Mouse (Mus musculus): ENCODE data around the gene Mcat. TPM values are rescaled to one million over a fixed set of nuclear protein-coding genes. Genes with fewer than 3 reads are reported as not detected.

Mcat gene
- polyA plus RNA-seq, 1 experiment from 2014 or later = 31.5 TPM

DNA sequence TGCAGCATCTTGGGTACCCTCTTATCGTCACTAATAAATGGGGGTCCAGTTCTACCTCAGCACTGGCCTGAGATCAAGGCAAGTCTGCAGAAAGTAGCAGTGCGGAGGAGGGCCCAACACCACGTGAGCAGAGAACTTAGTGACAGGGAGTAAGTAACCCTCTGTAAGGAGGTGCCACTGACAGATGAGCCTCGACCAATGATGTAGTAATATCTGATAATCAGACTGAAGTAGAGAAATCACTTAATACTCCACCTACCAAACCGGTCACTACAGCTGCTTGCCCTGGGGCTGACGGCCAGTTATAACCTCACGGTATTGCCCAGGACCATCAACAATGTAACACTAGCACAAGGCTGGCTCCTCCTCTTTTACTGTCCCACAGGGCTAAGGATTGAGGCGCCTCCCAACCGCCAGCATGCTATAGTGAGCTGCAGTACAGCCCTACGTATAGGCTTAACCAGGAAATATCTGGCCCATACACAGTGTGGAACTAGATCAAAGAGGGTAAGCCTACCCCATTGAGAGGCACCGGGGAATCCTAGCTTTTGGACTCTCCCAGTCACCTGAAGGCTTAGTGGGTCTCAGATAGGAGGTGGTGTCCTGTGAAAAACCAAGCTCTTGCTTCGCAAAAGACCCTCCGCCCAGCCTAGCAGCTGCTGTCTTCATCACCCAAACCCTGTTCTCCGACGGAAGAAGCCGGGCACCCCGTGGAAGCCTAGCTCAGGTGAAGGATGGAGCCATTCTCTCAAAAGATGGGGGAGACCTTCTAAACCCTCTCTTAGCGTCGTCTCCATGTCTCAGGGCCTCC, 30.3 kb upstream of the Mcat start:
- no peak for ATAC-seq (ENCODE audit: insufficient number of reproducible peaks, low FRiP score, low TSS enrichment, low read depth)
- H3K27ac ChIP-seq = 0 out of 2 replicates have a peak overlapping the region, but pooled peaks have one; percentile 27
- H3K4me2 ChIP-seq = peak overlapping the region; percentile 80
- H3K4me1 ChIP-seq = peaks cover 24% of the 10 kb centered on the region
- WGBS = 9% methylated on average over 19 of the region's 19 CpGs
- peaks cover 8% of the 10 kb centered on the region for H3K36me3 ChIP-seq
- H3K27me3 ChIP-seq = no peaks in the 10 kb centered on the region
- no peaks in the 10 kb centered on the region for H3K9me3 ChIP-seq
- peak overlapping the region; percentile 85 for H3K4me3 ChIP-seq
- peak overlapping the region; percentile 79 for H3K9ac ChIP-seq

DNA sequence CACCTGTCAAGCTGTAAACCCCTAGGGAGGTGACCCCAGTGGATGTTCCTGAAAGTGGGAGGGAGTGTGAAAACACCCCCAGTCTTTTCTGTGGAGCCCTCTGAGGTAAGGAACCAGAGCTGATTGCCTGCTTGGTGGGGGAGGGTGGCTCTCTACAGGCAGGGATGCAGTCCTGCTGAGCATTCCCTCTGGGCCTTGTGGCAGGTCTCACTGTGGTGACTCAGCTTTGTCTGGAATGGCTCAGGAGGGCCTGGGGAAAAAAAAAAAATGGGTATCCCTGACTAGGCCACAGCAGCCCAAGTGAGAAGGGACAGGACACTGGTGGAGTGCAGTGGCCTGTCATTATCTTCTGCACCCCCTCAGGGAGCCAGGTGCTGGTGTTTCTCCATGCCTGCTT, 29.6 kb upstream of the Mcat start:
- no peaks in the 10 kb centered on the region for H3K27me3 ChIP-seq
- H3K4me3 ChIP-seq = peak overlapping the region; percentile 85; the same call in 1 of the 2 replicates
- H3K27ac ChIP-seq = no peak overlapping the region
- no peak overlapping the region for H3K9ac ChIP-seq
- ATAC-seq (ENCODE audit: insufficient number of reproducible peaks, low FRiP score, low TSS enrichment, low read depth) = no peak
- peak overlapping the region; percentile 80; the same call in 1 of the 2 replicates for H3K4me2 ChIP-seq
- peaks cover 24% of the 10 kb centered on the region for H3K4me1 ChIP-seq
- H3K36me3 ChIP-seq = peaks cover 15% of the 10 kb centered on the region
- no peaks in the 10 kb centered on the region for H3K9me3 ChIP-seq

DNA sequence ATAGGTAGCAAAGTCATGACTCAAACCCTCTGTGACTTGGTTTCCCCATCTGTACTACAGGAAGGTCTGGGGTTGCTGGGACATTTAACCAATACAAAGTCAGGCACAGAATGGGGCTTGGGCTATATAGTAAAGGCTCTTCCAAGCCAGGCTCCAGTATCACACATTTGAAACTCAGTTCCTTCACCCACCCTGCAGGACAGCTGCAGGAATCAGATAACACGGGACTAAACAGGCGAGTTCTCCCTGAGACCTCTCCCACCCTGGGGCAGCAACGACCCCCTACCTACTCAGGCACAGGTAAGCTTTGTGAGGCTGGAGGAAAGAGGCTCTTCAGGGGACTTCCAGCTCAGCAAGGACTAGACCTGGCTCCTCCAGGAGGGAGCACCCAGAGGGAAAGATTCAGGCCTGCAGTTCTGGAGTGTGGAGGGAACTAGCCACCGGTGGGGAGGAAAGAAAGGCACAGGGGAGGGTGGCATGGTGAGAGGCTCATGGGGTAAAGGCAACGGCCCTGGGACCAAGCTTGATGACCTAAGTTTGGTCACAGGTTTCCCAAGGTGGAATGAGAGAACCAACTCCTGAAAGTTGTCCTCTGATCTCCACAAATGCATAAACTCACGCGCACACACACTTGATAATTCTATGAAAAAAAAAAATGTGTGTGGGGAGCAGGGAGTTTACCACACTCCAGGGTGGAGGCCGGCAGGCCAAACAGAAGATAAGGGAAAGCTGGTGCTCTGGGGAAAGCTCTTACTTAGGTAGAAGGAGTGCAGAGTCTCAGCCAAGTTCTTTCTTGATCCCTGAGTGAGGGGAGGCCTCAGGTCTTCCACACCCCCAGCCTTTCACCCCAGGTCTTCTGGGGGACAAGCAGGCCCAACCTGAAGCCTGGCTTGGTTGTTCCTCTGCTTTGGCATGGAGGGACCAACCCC, 28.9 kb upstream of the Mcat start:
- H3K4me1 ChIP-seq = peaks cover 24% of the 10 kb centered on the region
- 71% methylated on average over 8 of the region's 8 CpGs for WGBS
- no peaks in the 10 kb centered on the region for H3K9me3 ChIP-seq
- 0 out of 2 replicates have a peak overlapping the region, but pooled peaks have one; percentile 80 for H3K4me2 ChIP-seq
- no peak for ATAC-seq (ENCODE audit: insufficient number of reproducible peaks, low FRiP score, low TSS enrichment, low read depth)
- no peak overlapping the region for H3K4me3 ChIP-seq
- H3K27ac ChIP-seq = no peak overlapping the region
- H3K27me3 ChIP-seq = no peaks in the 10 kb centered on the region
- H3K9ac ChIP-seq = no peak overlapping the region
- peaks cover 18% of the 10 kb centered on the region for H3K36me3 ChIP-seq

DNA sequence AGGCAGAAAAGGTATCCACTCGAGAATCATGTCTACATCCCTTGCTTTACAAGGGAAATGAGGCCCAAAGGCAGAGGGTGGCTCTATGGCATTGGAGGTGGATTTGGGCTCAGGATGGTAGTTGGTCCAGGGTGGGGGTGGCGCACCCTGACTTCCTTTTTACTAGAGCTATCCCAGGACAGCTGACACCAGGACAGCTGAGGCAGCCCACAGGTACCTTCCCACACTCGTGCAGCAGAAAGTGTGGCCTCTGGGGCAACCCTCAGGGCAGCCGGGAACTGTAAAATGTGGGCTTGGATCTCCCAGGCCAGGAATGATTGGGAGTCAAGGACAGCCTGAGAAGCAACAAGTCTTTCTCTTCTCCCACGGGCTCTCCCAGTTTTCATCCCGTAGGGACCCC, 28.2 kb upstream of the Mcat start:
- 77% methylated on average over 6 of the region's 6 CpGs for WGBS
- no peak for ATAC-seq (ENCODE audit: insufficient number of reproducible peaks, low FRiP score, low TSS enrichment, low read depth)
- Histone ChIP-seq H3K4me1 (peaks cover 24% of the 10 kb centered on the region), H3K4me3 (no peak overlapping the region), H3K9ac (no peak overlapping the region; the same call in 1 of the 2 replicates), H3K4me2 (no peak overlapping the region), H3K27me3 (no peaks in the 10 kb centered on the region), H3K9me3 (no peaks in the 10 kb centered on the region), H3K36me3 (peaks cover 26% of the 10 kb centered on the region), H3K27ac (no peak overlapping the region)

DNA sequence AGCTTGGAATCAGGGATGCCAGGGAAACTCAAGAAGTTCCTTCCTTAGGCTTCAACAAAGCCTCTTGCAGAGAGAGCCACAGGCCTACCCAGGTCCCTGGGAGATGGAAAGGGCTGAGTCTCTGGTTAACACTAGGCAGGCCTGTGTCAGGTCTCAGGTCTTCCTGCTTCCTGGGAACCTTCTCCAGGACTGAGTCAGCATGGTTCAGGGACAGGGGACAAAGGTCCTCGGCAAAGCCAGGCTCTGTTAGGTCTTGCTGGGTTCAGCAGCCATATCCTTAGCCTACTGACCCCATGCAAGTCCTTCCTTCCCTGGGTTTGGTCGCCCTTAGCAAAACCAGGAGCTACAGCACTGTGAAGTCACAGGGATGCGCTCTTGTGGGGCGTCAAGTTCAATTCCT, 27.3 kb upstream of the Mcat start:
- no peak for ATAC-seq (ENCODE audit: insufficient number of reproducible peaks, low FRiP score, low TSS enrichment, low read depth)
- Histone ChIP-seq H3K27ac (no peak overlapping the region), H3K4me2 (no peak overlapping the region), H3K9ac (no peak overlapping the region), H3K36me3 (peaks cover 35% of the 10 kb centered on the region), H3K27me3 (no peaks in the 10 kb centered on the region), H3K4me1 (peaks cover 24% of the 10 kb centered on the region), H3K9me3 (peaks cover 7% of the 10 kb centered on the region; the same call in 1 of the 2 replicates), H3K4me3 (no peak overlapping the region)
- 93% methylated on average over 4 of the region's 4 CpGs for WGBS

DNA sequence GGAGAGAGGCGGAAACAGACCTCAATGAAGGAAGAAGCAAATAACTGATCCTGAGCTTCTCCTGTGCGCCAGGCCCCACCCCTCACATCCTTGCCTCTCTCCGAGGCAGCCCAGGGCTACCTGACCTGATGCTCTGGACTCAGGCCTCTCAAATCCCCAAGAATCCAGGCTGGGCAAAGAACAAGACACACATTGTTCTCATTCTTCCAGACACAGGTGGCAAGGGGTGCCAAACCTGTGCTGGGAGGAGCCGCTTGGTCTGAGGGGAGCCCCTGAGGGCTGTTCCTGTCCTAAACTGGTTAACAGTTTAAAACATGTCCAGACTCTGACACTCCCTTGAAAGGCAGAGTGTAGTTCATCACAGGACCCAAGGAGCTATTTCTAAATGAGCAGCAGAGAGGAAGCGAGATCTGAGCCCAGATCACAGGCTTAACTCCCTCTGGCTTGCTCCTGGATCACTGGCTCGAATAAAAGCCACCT, 21.2 kb upstream of the Mcat start:
- 68% methylated on average over 6 of the region's 6 CpGs for WGBS
- Histone ChIP-seq H3K4me1 (no peaks in the 10 kb centered on the region), H3K36me3 (peaks cover 85% of the 10 kb centered on the region), H3K9me3 (peaks cover 7% of the 10 kb centered on the region; the same call in 1 of the 2 replicates), H3K27ac (no peak overlapping the region), H3K4me2 (no peak overlapping the region), H3K4me3 (no peak overlapping the region), H3K27me3 (no peaks in the 10 kb centered on the region), H3K9ac (no peak overlapping the region)
- ATAC-seq (ENCODE audit: insufficient number of reproducible peaks, low FRiP score, low TSS enrichment, low read depth) = no peak

DNA sequence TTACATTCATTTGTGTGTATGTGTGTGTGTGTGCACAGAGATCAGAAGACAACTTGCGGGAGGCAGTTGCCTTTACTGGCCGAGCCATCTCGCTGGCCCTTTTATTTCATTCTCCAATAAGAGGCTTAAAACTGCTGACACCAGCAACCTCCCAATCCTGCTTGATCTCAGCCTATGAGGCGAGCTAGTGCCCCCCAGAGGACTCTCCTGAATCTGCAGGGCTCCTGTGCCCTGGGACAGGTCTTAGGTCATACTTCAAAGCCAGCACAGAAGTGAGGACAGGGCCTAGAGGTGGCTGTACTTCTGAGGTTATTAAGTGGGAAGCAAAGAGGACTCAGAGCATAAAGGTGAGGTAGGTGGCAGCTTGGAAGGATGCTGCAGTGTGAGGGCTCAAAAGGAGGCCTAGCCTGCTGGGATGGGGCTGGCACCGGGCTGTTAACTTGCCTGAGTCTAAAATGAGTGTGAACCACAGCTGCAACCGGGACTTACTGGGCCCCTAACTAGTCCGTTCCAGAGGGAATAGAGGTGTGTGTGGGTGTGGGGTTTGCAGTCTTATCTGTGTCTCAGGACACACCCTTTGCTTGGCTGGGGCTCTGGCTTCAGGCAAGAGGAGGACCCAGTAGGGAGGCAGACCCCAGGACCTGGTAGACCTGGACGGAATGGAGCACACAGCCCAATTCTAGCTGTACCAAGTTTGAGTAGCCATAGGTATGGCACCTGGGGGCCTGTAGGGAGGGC, 20.0 kb upstream of the Mcat start:
- Histone ChIP-seq H3K4me1 (no peaks in the 10 kb centered on the region), H3K9me3 (peaks cover 7% of the 10 kb centered on the region; the same call in 1 of the 2 replicates), H3K4me2 (no peak overlapping the region), H3K36me3 (peaks cover 90% of the 10 kb centered on the region), H3K4me3 (no peak overlapping the region), H3K27me3 (no peaks in the 10 kb centered on the region), H3K27ac (no peak overlapping the region), H3K9ac (no peak overlapping the region)
- 68% methylated on average over 8 of the region's 8 CpGs for WGBS
- ATAC-seq (ENCODE audit: insufficient number of reproducible peaks, low FRiP score, low TSS enrichment, low read depth) = no peak

DNA sequence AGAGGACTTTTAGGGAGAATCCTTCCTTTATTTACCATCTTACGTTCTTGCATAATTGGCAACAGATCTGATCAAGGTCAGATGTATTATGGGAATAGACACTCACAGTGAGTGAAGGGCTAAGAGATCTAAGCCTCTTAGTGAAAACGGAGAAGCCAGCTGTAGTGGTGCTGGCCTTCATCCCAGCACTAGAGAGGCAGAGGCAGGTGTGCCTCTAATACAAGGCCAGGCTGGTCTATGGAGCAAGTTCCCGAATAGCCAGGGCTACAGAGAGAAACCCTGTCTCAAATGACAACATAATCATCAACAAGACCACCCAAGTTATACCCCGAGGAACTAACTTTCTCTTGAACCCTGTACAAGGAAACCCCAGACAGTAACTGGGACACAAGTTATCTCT, 19.3 kb upstream of the Mcat start:
- no peak for ATAC-seq (ENCODE audit: insufficient number of reproducible peaks, low FRiP score, low TSS enrichment, low read depth)

DNA sequence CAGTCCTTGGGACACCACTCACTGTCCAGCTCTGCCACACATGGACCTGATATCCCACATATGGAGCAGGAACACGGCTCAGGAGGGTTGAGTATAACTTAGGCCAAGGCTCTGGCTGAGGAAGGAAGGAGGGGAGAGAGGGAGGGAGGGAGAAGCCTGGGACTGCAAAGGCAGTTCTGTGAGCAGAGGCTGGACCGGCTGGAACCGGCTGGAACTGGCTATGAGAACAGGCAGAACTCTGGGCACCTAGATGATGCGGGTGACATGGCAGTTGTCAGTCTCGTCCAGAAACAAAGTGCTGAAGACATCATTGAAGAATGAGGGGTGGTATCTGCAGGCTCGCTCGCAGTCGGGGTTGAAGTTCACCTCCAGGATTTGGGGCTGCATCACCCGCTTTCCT, 13.1 kb upstream of the Mcat start:
- WGBS = 92% methylated on average over 9 of the region's 9 CpGs
- peaks cover 76% of the 10 kb centered on the region for H3K36me3 ChIP-seq

More for the DNA sequence above, 19.3 kb upstream of the Mcat start:
- H3K4me1 ChIP-seq = no peaks in the 10 kb centered on the region
- no peaks in the 10 kb centered on the region for H3K27me3 ChIP-seq
- H3K27ac ChIP-seq = no peak overlapping the region
- WGBS = 65% methylated on average over 4 of the region's 4 CpGs
- no peak overlapping the region for H3K9ac ChIP-seq
- H3K4me3 ChIP-seq = no peak overlapping the region
- H3K4me2 ChIP-seq = no peak overlapping the region
- peaks cover 90% of the 10 kb centered on the region for H3K36me3 ChIP-seq
- peaks cover 7% of the 10 kb centered on the region; the same call in 1 of the 2 replicates for H3K9me3 ChIP-seq

DNA sequence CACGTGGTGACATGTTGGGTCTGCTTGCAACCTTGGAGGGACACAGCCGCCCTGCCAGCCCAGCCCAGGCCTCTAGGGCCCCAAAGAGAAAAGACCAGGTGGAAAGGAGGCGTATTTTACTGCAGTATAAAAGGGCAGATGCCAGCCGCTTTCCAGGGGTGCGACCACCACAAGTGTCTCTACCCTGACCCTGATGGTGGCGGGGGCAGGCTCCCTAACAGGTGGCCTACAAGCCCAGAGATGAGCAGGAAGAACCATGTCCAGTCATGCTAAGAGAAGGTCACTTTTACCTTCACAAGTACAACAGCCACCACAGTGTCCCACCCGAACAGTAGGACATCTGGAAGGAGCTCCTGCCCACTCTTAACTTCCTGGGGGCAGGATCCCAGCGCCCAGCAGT, 12.0 kb upstream of the Mcat start:
- no peaks in the 10 kb centered on the region for H3K9me3 ChIP-seq
- H3K36me3 ChIP-seq = peaks cover 65% of the 10 kb centered on the region
- 89% methylated on average over 8 of the region's 8 CpGs for WGBS
- no peak overlapping the region for H3K4me2 ChIP-seq
- H3K4me3 ChIP-seq = no peak overlapping the region
- no peaks in the 10 kb centered on the region for H3K27me3 ChIP-seq
- no peak overlapping the region for H3K9ac ChIP-seq
- no peak for ATAC-seq (ENCODE audit: insufficient number of reproducible peaks, low FRiP score, low TSS enrichment, low read depth)
- H3K4me1 ChIP-seq = no peaks in the 10 kb centered on the region
- no peak overlapping the region for H3K27ac ChIP-seq

More for the DNA sequence above, 13.1 kb upstream of the Mcat start:
- ATAC-seq (ENCODE audit: insufficient number of reproducible peaks, low FRiP score, low TSS enrichment, low read depth) = no peak
- Histone ChIP-seq H3K4me1 (no peaks in the 10 kb centered on the region), H3K27ac (no peak overlapping the region), H3K27me3 (no peaks in the 10 kb centered on the region), H3K4me3 (no peak overlapping the region), H3K9me3 (no peaks in the 10 kb centered on the region), H3K9ac (no peak overlapping the region), H3K4me2 (no peak overlapping the region)

DNA sequence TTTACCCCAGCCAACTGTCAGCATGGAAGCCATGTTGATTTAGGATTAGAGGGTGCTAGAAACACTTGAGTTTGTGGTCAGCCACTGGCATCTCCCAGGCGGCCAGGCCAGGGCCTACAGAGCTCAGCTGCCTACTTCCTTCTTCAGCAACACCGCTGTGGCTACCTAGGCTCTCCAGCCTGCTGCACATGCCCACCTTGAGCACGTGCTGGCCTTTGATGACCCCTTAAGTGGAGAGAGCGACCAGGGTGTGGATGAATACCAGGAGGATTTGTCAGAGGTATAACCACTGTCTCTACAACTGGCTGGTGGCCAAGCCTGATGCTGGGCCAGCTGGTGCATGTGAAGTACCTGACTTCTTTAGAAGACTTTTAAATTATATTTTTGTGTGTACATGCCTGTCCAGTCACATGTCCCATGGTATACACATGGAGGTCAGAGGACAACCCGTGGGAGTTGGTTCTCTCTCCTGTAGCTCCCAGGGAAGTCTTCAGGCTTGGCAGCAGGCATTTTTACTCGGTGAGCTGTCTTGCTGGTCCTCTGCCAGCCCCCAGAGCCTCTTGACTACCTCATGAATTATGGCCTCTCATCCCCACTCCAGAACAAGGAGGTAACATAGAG, 11.3 kb upstream of the Mcat start:
- no peak overlapping the region for H3K4me2 ChIP-seq
- no peak overlapping the region for H3K27ac ChIP-seq
- peaks cover 59% of the 10 kb centered on the region for H3K36me3 ChIP-seq
- H3K4me1 ChIP-seq = no peaks in the 10 kb centered on the region
- no peaks in the 10 kb centered on the region for H3K9me3 ChIP-seq
- WGBS = 81% methylated on average over 6 of the region's 6 CpGs
- ATAC-seq (ENCODE audit: insufficient number of reproducible peaks, low FRiP score, low TSS enrichment, low read depth) = no peak
- H3K4me3 ChIP-seq = no peak overlapping the region
- no peak overlapping the region for H3K9ac ChIP-seq
- no peaks in the 10 kb centered on the region for H3K27me3 ChIP-seq
